Mouse (Mus musculus): ENCODE measurements around the gene Nudt16l1. TPM values are rescaled to one million over a fixed set of nuclear protein-coding genes. Genes with fewer than 3 reads are reported as not detected.

Gene Nudt16l1
- polyA plus RNA-seq, 1 experiment from 2014 or later = 102 TPM

DNA sequence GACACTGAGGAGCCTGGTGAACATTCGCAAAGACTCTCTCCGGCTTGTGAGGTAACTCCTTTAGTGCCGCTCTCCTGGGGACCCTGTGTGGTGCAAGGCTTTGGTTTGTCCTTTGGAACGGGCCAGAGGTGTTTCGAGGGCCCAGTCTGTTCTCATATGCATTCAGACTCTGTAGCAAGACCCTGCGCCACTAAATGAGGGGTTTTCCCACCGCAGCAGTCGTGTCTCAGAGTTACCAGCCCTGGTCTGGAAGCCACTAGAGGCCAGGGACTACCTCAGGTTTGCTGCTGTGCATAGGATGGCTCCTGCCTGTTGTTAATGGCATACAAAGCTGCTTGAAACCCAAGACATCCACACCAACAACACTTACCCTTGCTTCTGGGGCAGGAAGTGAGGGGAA lies 27.8 kb upstream of the Nudt16l1 start:
- H3K9me3 ChIP-seq (replicated peaks; ENCODE audit: control insufficient read depth, low read length) = no peaks in the 10 kb centered on the region
- H3K4me3 ChIP-seq (ENCODE audit: low read depth, low read length) = no peak overlapping the region
- H3K9ac ChIP-seq (ENCODE audit: low read depth, low read length) = no peak overlapping the region
- no peaks in the 10 kb centered on the region for H3K27me3 ChIP-seq (ENCODE audit: control insufficient read depth, insufficient read depth, low read length)
- WGBS (ENCODE audit: insufficient replicate concordance) = 95% methylated on average over 8 of the region's 8 CpGs
- H3K36me3 ChIP-seq (ENCODE audit: control insufficient read depth, insufficient read depth, low read length) = peaks cover 13% of the 10 kb centered on the region
- H3K4me1 ChIP-seq (ENCODE audit: control insufficient read depth, insufficient read depth, low read length) = peaks cover 5% of the 10 kb centered on the region; the same call in 1 of the 2 replicates
- H3K4me2 ChIP-seq = no peak overlapping the region
- H3K27ac ChIP-seq (ENCODE audit: low read depth, low read length) = no peak overlapping the region
- ATAC-seq (replicated peaks; ENCODE audit: insufficient number of reproducible peaks, low FRiP score, low TSS enrichment) = no peak

DNA sequence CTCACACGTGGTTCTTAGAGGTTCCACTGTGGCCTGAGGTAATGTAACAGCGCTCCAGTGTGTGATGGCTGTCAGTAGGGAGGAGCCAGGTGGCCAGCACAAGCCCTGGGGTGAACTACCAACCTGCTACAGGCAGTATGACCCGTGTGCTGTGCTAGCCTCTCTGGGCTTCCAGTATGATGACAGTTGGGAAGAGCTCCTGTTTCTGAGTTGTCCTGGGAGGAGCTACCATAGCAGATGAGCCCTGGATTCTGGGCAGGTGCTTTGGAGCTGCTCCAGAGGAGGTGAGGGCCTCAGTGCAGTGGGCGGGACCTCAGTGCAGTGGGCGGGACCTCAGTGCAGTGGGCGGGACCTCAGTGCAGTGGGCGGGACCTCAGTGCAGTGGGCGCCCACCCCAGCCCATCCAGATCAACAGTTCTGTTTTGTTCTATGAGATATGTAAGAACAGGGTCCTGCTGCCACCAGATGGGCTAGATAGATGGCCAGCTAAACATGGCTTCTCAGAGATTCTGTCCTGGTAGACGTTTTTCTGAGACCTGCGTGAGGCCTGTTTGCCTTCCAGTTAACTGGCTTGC lies 26.4 kb upstream of the Nudt16l1 start:
- peaks cover 18% of the 10 kb centered on the region for H3K36me3 ChIP-seq (ENCODE audit: control insufficient read depth, insufficient read depth, low read length)

DNA sequence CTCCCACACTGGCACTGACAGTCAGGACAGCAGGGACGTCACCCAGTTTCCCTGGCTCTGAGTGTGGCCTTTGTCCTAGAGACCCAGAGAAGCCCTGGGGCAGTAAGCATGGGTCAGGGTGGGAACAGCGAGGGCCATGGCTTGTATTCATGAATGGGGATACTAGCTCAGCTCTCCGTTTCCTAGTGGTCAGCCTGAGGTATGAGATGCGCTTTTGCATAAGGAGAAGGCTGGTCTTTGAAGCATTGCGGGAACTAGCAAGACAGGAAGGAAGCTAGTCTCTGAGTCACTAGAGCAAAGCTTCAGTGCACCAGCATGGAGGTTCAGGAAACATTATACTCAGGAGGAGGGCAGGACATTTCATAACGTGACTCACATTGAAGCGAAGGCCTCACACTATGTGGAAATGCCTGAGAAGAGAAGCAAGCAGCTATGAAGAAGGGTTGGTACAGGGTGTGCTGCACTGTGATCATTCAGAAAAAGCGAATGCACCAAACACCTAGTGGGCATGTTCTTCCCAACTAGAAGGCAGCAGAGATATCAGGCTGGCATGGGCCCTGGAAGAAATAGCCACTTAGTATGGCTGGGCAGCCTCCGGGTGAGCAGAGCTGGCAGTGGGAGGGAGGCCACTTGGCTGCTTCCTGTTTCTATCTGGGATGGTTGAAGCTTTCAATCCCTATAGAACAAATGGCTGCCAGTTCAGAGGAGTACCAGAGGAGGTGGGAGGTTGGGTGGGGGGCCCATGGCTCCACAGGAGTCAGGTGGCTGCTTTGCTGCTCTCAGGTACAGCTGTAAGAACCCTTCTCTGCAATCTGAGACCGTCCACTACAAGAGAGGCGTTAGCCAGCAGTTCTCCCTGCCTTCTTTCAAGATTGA lies 25.4 kb upstream of the Nudt16l1 start:
- ATAC-seq (replicated peaks; ENCODE audit: insufficient number of reproducible peaks, low FRiP score, low TSS enrichment) = no peak
- Histone ChIP-seq H3K4me2 (no peak overlapping the region), H3K27me3 (ENCODE audit: control insufficient read depth, insufficient read depth, low read length) (no peaks in the 10 kb centered on the region), H3K4me3 (ENCODE audit: low read depth, low read length) (no peak overlapping the region), H3K4me1 (ENCODE audit: control insufficient read depth, insufficient read depth, low read length) (peaks cover 5% of the 10 kb centered on the region; the same call in 1 of the 2 replicates), H3K9me3 (replicated peaks; ENCODE audit: control insufficient read depth, low read length) (no peaks in the 10 kb centered on the region), H3K27ac (ENCODE audit: low read depth, low read length) (peak overlapping the region; percentile 36), H3K36me3 (ENCODE audit: control insufficient read depth, insufficient read depth, low read length) (peaks cover 16% of the 10 kb centered on the region), H3K9ac (ENCODE audit: low read depth, low read length) (0 out of 2 replicates have a peak overlapping the region, but pooled peaks have one; percentile 11)
- WGBS (ENCODE audit: insufficient replicate concordance) = 68% methylated on average over 11 of the region's 11 CpGs

More for the DNA sequence above, 26.4 kb upstream of the Nudt16l1 start:
- no peaks in the 10 kb centered on the region for H3K27me3 ChIP-seq (ENCODE audit: control insufficient read depth, insufficient read depth, low read length)
- H3K4me2 ChIP-seq = no peak overlapping the region
- no peak for ATAC-seq (replicated peaks; ENCODE audit: insufficient number of reproducible peaks, low FRiP score, low TSS enrichment)
- H3K9me3 ChIP-seq (replicated peaks; ENCODE audit: control insufficient read depth, low read length) = no peaks in the 10 kb centered on the region
- no peak overlapping the region for H3K4me3 ChIP-seq (ENCODE audit: low read depth, low read length)
- no peak overlapping the region for H3K27ac ChIP-seq (ENCODE audit: low read depth, low read length)
- peaks cover 5% of the 10 kb centered on the region; the same call in 1 of the 2 replicates for H3K4me1 ChIP-seq (ENCODE audit: control insufficient read depth, insufficient read depth, low read length)
- no peak overlapping the region for H3K9ac ChIP-seq (ENCODE audit: low read depth, low read length)
- 72% methylated on average over 10 of the region's 10 CpGs for WGBS (ENCODE audit: insufficient replicate concordance)

DNA sequence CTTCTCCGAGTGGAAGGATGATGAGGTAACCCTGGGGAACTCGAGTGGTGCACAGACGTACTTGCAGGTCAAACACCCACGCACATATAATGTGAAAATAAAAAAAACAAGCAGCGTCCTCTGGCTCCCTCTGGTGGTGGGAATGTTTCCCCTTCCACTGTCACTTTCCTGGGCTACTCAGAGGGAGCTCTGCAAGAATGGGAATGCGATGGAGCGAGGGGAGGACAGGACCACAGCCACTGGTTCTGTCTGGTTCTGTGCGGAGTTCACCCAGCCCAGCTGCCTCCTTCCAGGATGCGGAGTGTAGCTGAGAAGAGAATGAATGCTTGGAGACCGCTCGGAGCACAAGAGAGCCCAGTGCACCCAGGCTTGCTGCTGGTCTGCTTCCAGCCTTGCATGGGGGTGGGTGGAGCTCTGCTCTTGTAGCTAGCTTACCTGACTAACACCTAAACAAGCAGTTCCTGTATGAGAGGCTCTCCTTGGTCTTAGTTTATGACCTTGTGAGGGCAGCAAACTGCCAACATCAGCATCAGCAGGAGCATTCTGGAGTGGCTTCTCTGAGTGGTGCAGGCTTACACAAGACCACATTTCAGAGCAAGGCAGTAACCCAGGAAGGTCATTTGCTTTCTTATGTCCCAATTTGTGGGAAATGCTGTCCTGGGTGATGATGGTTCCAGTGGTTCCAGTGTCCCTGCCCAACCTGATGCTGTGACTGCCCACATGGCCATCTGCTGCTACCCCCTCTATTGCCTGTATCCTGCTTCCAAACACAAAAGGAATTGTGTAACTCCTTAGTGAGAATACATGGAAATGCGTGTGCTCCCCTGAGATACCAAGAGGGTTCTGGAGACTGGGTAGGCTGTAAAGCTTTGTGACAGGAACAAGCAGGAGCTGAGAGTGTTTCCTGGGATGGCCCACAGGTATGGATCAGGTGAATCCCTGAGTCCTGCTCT lies 24.5 kb upstream of the Nudt16l1 start:
- Histone ChIP-seq H3K9me3 (replicated peaks; ENCODE audit: control insufficient read depth, low read length) (no peaks in the 10 kb centered on the region), H3K27me3 (ENCODE audit: control insufficient read depth, insufficient read depth, low read length) (no peaks in the 10 kb centered on the region), H3K27ac (ENCODE audit: low read depth, low read length) (peak overlapping the region; percentile 36; the same call in 1 of the 2 replicates), H3K9ac (ENCODE audit: low read depth, low read length) (no peak overlapping the region), H3K4me2 (no peak overlapping the region), H3K4me3 (ENCODE audit: low read depth, low read length) (no peak overlapping the region), H3K36me3 (ENCODE audit: control insufficient read depth, insufficient read depth, low read length) (peaks cover 16% of the 10 kb centered on the region), H3K4me1 (ENCODE audit: control insufficient read depth, insufficient read depth, low read length) (peaks cover 5% of the 10 kb centered on the region; the same call in 1 of the 2 replicates)
- 37% methylated on average over 12 of the region's 12 CpGs for WGBS (ENCODE audit: insufficient replicate concordance)
- ATAC-seq (replicated peaks; ENCODE audit: insufficient number of reproducible peaks, low FRiP score, low TSS enrichment) = peak; percentile 44

DNA sequence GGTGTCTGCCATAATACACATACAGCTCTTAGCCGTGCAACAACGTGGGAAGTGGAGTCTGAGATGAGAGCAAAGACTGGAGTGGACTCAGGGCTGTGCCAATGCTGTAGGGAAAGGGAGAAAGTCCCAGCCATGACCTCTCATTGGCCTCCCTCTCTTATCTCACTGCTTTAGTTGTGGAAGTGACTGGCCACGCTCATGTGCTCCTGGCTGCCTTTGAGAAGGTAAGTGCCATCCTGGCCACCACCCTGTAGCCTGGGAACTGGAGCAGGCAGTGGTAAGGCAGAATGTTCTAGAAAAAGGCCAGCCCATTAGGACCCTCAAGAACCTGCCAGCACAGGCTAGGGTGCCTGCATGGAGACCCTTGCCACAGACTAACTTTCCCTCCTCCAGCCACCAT lies 22.6 kb upstream of the Nudt16l1 start:
- Histone ChIP-seq H3K9me3 (replicated peaks; ENCODE audit: control insufficient read depth, low read length) (no peaks in the 10 kb centered on the region), H3K4me1 (ENCODE audit: control insufficient read depth, insufficient read depth, low read length) (peaks cover 5% of the 10 kb centered on the region; the same call in 1 of the 2 replicates), H3K27me3 (ENCODE audit: control insufficient read depth, insufficient read depth, low read length) (no peaks in the 10 kb centered on the region), H3K4me2 (no peak overlapping the region), H3K9ac (ENCODE audit: low read depth, low read length) (no peak overlapping the region), H3K4me3 (ENCODE audit: low read depth, low read length) (no peak overlapping the region), H3K36me3 (ENCODE audit: control insufficient read depth, insufficient read depth, low read length) (peaks cover 22% of the 10 kb centered on the region), H3K27ac (ENCODE audit: low read depth, low read length) (no peak overlapping the region)
- 71% methylated on average over 3 of the region's 3 CpGs for WGBS (ENCODE audit: insufficient replicate concordance)
- no peak for ATAC-seq (replicated peaks; ENCODE audit: insufficient number of reproducible peaks, low FRiP score, low TSS enrichment)

DNA sequence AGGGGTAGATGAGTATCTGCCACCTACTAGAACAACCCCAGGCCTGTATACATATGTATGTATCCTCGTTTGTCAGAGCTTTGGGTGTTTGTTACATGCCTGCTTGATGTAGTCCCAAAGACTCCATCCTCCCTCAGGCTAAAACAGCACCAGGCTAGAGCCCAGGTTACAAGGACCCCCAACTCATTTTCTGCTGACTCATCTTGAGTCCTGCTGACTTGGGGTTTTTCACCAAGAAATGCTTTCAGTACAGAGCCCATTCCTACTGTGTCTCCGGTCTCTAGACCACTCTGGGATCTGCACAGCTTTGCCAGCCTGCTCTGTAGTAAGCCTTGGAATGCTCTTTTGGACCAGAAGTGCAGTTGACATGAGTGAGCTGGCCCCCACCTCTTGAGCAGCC lies 22.0 kb upstream of the Nudt16l1 start:
- Histone ChIP-seq H3K27ac (ENCODE audit: low read depth, low read length) (no peak overlapping the region), H3K9me3 (replicated peaks; ENCODE audit: control insufficient read depth, low read length) (no peaks in the 10 kb centered on the region), H3K4me3 (ENCODE audit: low read depth, low read length) (no peak overlapping the region), H3K9ac (ENCODE audit: low read depth, low read length) (no peak overlapping the region), H3K27me3 (ENCODE audit: control insufficient read depth, insufficient read depth, low read length) (no peaks in the 10 kb centered on the region), H3K4me2 (no peak overlapping the region), H3K4me1 (ENCODE audit: control insufficient read depth, insufficient read depth, low read length) (peaks cover 5% of the 10 kb centered on the region; the same call in 1 of the 2 replicates), H3K36me3 (ENCODE audit: control insufficient read depth, insufficient read depth, low read length) (peaks cover 22% of the 10 kb centered on the region)
- WGBS (ENCODE audit: insufficient replicate concordance) = 83% methylated on average over 2 of the region's 2 CpGs
- ATAC-seq (replicated peaks; ENCODE audit: insufficient number of reproducible peaks, low FRiP score, low TSS enrichment) = no peak

DNA sequence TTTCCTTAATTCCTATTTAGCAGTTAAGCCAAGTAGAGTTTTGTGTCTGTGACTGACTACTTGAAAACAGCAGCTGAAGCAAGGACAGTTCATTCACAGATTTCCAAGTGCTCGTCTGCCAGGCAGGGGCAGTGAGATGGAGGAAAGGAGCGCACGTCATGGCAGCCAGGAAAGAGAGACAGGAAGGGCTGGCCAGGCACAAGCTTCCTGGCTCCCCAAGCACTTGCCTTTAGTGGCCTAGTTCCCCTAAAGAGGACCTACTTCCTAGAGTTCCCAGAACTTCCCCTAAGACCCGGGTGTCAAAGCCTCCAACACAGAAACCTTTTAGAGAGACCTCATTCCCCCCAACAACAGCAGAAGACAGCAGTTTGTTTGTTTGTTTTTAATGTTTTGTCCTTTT lies 18.0 kb upstream of the Nudt16l1 start:
- WGBS (ENCODE audit: insufficient replicate concordance) = 47% methylated on average over 4 of the region's 4 CpGs
- Histone ChIP-seq H3K9ac (ENCODE audit: low read depth, low read length) (no peak overlapping the region), H3K27ac (ENCODE audit: low read depth, low read length) (no peak overlapping the region), H3K27me3 (ENCODE audit: control insufficient read depth, insufficient read depth, low read length) (no peaks in the 10 kb centered on the region), H3K4me1 (ENCODE audit: control insufficient read depth, insufficient read depth, low read length) (no peaks in the 10 kb centered on the region), H3K4me3 (ENCODE audit: low read depth, low read length) (no peak overlapping the region), H3K4me2 (no peak overlapping the region), H3K9me3 (replicated peaks; ENCODE audit: control insufficient read depth, low read length) (no peaks in the 10 kb centered on the region), H3K36me3 (ENCODE audit: control insufficient read depth, insufficient read depth, low read length) (peaks cover 25% of the 10 kb centered on the region)
- ATAC-seq (replicated peaks; ENCODE audit: insufficient number of reproducible peaks, low FRiP score, low TSS enrichment) = no peak

DNA sequence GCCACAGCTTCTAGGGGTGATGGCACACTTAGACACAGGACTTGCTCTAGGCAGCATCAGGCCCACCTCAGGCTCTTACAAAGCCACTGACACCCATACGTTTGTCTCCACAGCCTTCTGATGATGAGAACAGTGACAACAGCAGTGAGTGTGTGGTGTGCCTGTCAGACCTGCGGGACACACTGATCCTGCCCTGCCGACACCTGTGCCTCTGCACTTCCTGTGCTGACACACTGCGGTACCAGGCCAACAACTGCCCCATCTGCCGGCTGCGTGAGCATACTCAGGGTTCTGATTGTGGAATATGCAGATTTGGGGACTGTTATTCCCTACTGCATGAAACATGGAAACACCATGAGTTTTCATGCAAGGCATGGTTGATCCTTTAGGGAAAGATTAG lies 16.1 kb upstream of the Nudt16l1 start:
- no peak overlapping the region for H3K27ac ChIP-seq (ENCODE audit: low read depth, low read length)
- no peaks in the 10 kb centered on the region for H3K27me3 ChIP-seq (ENCODE audit: control insufficient read depth, insufficient read depth, low read length)
- no peak for ATAC-seq (replicated peaks; ENCODE audit: insufficient number of reproducible peaks, low FRiP score, low TSS enrichment)
- no peaks in the 10 kb centered on the region for H3K4me1 ChIP-seq (ENCODE audit: control insufficient read depth, insufficient read depth, low read length)
- 91% methylated on average over 6 of the region's 6 CpGs for WGBS (ENCODE audit: insufficient replicate concordance)
- H3K9ac ChIP-seq (ENCODE audit: low read depth, low read length) = no peak overlapping the region
- no peak overlapping the region for H3K4me3 ChIP-seq (ENCODE audit: low read depth, low read length)
- peaks cover 35% of the 10 kb centered on the region for H3K36me3 ChIP-seq (ENCODE audit: control insufficient read depth, insufficient read depth, low read length)
- no peaks in the 10 kb centered on the region for H3K9me3 ChIP-seq (replicated peaks; ENCODE audit: control insufficient read depth, low read length)
- H3K4me2 ChIP-seq = no peak overlapping the region
